14 mouse cellular contexts compared by ENCODE assay signal in genomic region chr9:29136039-29136438, GRCm38 (mm10).
A peak's percentile ranks its signal among the peaks of the same experiment; 100 is the strongest.
DNase-seq lines count a peak whose midpoint lies in the region.
"Had no signal": no experiment of that assay in that cellular context is flagged by ENCODE, and none has a peak within 500 bp of the region (broad histone marks: within the 10 kb centered on the region; RNA-seq: fewer than 3 reads in every experiment).

No protein-coding gene starts in this region.

- peak; percentile 5 for DNase-seq in embryo, embryonic 10 days (ENCODE audit: low spot score)
- no peak for DNase-seq in embryo, embryonic 9.5 days (ENCODE audit: extremely low spot score)
- DNase-seq in hindlimb bud, embryonic 11.5 days (ENCODE audit: extremely low spot score, low read depth, low spot score): peak; percentile 54
- peak; percentile 14 for DNase-seq in mesoderm, embryonic 11.5 days (ENCODE audit: low read depth, low spot score)
- DNase-seq in cerebellum, postnatal 25 days: no peak
- DNase-seq in spleen, postnatal 10 days (ENCODE audit: low spot score in 2 of 2): no peak
- DNase-seq: adrenal gland, adult 8-10 months; adrenal gland, postnatal 25 days; cerebellum, adult 11-12 months; cerebellum, adult 8-10 months; cerebellum, postnatal 10 days; gastrocnemius, postnatal 10 days; gastrocnemius, postnatal 36 days; heart, adult 11 months had no signal

Comparison
In these comparisons a context has a peak if more than half of its experiments do, and no peak if none do; other contexts are left out.
1. DNase-seq: peak in embryo, embryonic 10 days (single experiment), hindlimb bud, embryonic 11.5 days (single experiment) and mesoderm, embryonic 11.5 days (single experiment); none in embryo, embryonic 9.5 days (single experiment), cerebellum, postnatal 25 days (0 of 2) and spleen, postnatal 10 days (0 of 2).